Mouse (Mus musculus) C2C12 (cell line): ENCODE data around the gene St3gal4.

Source experiments
- CEBPB ChIP-seq: IDR thresholded peaks from one replicate; pipeline ENCODE4 v1.6.1; 2011; ENCODE audit warnings: low read depth, mild to moderate bottlenecking, control low read depth, moderate library complexity
- USF1 ChIP-seq: IDR thresholded peaks from one replicate; pipeline ENCODE4 v1.6.1; 2011; ENCODE audit warnings: low read depth, mild to moderate bottlenecking, control low read depth, moderate library complexity

DNA sequence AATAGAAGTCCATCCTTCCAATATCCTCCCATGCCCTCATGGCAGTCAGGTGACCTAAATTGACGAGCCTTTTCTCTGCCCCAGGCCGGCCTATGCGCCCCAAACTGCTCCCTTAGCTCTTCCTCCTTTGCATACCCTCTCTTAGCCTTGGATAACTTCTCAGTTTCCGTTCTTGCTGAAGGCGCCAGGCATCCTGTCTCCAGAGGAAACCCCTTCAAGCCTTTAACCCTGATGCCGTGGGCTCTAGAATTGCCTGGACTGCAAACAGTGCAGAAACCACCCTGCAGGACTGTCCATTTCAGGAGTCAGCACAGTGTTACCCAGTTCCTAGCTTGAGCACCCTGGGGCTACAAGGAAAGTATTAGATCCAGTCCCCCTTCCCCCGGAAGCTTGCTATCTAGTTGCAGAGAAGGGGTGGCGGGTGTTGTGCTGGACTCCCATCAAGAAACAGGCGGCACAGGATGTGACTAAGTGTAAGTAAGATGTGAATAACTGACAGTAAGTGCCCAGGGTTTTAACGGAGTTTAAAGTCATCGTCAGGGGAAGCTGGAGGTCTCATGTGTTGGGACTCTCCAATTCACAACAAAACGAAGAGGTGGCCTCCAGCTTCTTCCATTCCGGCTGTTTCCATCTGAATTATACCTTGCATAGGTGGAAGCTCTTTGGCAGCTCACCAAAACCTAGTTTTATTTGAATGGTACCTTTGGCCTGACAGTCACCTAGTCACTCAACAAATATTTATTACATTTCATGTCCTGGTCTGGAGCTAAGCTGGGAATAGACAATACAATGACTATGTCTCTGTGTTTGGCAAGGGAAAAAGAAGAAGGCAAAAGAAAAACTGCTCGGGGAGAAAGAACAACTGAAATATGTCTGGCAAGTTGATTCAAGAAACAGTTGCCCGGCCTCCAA, 1.4 kb downstream of the St3gal4 start:
- no peak for TF ChIP-seq CEBPB
- TF ChIP-seq USF1 = no peak
